In the genomic region with DNA sequence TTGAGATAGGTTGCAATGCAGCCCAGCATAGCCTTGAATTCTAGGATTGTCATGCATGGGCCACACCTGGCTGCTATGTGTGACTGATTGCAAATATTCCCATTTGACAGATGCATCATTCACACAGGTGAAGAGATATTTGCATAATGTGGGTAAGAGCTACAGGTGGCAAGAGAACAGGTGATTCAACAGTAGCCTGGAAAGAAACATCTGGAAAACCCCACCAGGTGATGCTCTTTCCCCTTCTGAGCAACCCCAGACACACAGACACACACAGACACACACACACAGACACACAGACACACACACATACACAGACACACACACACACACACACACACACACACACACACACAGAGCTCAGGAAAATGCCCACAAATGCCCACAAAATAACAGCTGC, we compare ENCODE assay signal across 36 mouse cellular contexts. TPM values are rescaled to one million over a fixed set of nuclear protein-coding genes. Genes with fewer than 3 reads are reported as not detected.
DNase-seq lines count a peak whose midpoint lies in the region; ATAC-seq and TF ChIP-seq lines count a peak whose summit lies in the region.
"Had no signal": no experiment of that assay in that cellular context is flagged by ENCODE, and none has a peak within 500 bp of the region (broad histone marks: within the 10 kb centered on the region; RNA-seq: fewer than 3 reads in every experiment).

No protein-coding gene starts in this region.

- ATAC-seq in hindbrain, postnatal 0 days: no peak
- ATAC-seq in hindbrain, embryonic 14.5 days (ENCODE audit: low FRiP score): no peak
- ATAC-seq in stomach, embryonic 15.5 days (ENCODE audit: insufficient read depth, low FRiP score, low read depth): no peak
- ATAC-seq in stomach, postnatal 0 days (ENCODE audit: low FRiP score, low TSS enrichment): no peak
- no peak for ATAC-seq in stomach, embryonic 16.5 days (ENCODE audit: insufficient read depth, low FRiP score)
- ATAC-seq: Patski had no signal

- peaks cover 21% of the 10 kb centered on the region for H3K4me1 ChIP-seq in hindbrain, postnatal 0 days (ENCODE audit: insufficient read depth, low read length)
- H3K4me1 ChIP-seq in hindbrain, embryonic 14.5 days (replicated peaks; ENCODE audit: control insufficient read depth, insufficient read depth, low read length): peaks cover 32% of the 10 kb centered on the region
- H3K4me1 ChIP-seq in stomach, embryonic 15.5 days: peaks cover 15% of the 10 kb centered on the region; the same call in 1 of the 2 replicates
- no peaks in the 10 kb centered on the region for H3K4me1 ChIP-seq in stomach, postnatal 0 days (replicated peaks; ENCODE audit: control insufficient read depth, insufficient read depth)
- peaks cover 23% of the 10 kb centered on the region for H3K4me1 ChIP-seq in stomach, embryonic 16.5 days (ENCODE audit: control insufficient read depth, insufficient read depth, low read length)

- H3K27ac ChIP-seq in hindbrain, postnatal 0 days: peak overlapping the region; percentile 73
- no peak overlapping the region for H3K27ac ChIP-seq in hindbrain, embryonic 14.5 days
- 0 out of 2 replicates have a peak overlapping the region, but pooled peaks have one; percentile 73 for H3K27ac ChIP-seq in stomach, embryonic 15.5 days
- H3K27ac ChIP-seq in stomach, postnatal 0 days (replicated peaks): no peak overlapping the region
- H3K27ac ChIP-seq in stomach, embryonic 16.5 days (ENCODE audit: low read length): peak overlapping the region; percentile 44; the same call in 1 of the 2 replicates
- H3K27ac ChIP-seq: embryonic facial prominence, embryonic 13.5 days; gastrocnemius, adult 2 months; heart, embryonic 10.5 days; limb, embryonic 15.5 days; liver, embryonic 15.5 days; macrophage; midbrain, embryonic 10.5 days had no signal

- no peak for TF ChIP-seq CTCF in hindbrain, postnatal 0 days (IDR thresholded peaks at IDR 0.05; ENCODE audit: low read depth)
- TF ChIP-seq CTCF in stomach, postnatal 0 days (IDR thresholded peaks at IDR 0.05; ENCODE audit: low read depth): no peak

- no peaks in the 10 kb centered on the region for H3K36me3 ChIP-seq in hindbrain, postnatal 0 days (ENCODE audit: insufficient read depth, low read length)
- H3K36me3 ChIP-seq in hindbrain, embryonic 14.5 days (replicated peaks; ENCODE audit: control insufficient read depth, insufficient read depth): no peaks in the 10 kb centered on the region
- no peaks in the 10 kb centered on the region for H3K36me3 ChIP-seq in stomach, embryonic 15.5 days
- no peaks in the 10 kb centered on the region for H3K36me3 ChIP-seq in stomach, postnatal 0 days (ENCODE audit: control insufficient read depth, insufficient read depth, low read length)
- no peaks in the 10 kb centered on the region for H3K36me3 ChIP-seq in stomach, embryonic 16.5 days (ENCODE audit: control insufficient read depth, insufficient read depth, low read length)
- H3K36me3 ChIP-seq: embryonic facial prominence, embryonic 13.5 days; G1E; heart, embryonic 10.5 days; limb, embryonic 15.5 days; liver, embryonic 15.5 days; midbrain, embryonic 10.5 days had no signal

- H3K4me2 ChIP-seq in hindbrain, postnatal 0 days (ENCODE audit: low read depth, low read length): peak overlapping the region; percentile 30
- no peak overlapping the region for H3K4me2 ChIP-seq in hindbrain, embryonic 14.5 days (replicated peaks)
- H3K4me2 ChIP-seq in stomach, embryonic 15.5 days: no peak overlapping the region
- no peak overlapping the region for H3K4me2 ChIP-seq in stomach, postnatal 0 days (replicated peaks; ENCODE audit: low read depth)
- H3K4me2 ChIP-seq in stomach, embryonic 16.5 days (ENCODE audit: low read depth, low read length): no peak overlapping the region
- H3K4me2 ChIP-seq: embryonic facial prominence, embryonic 13.5 days; limb, embryonic 15.5 days; liver, embryonic 15.5 days had no signal

- DNase-seq in cerebellum, postnatal 10 days: peak; percentile 22 to 45
- no peak for DNase-seq in cerebellum, adult 8-10 months
- no peak for DNase-seq in hindbrain, postnatal 0 days (ENCODE audit: low spot score)
- no peak for DNase-seq in hindbrain, embryonic 14.5 days (ENCODE audit: low spot score)
- no peak for DNase-seq in stomach, postnatal 0 days (ENCODE audit: low spot score)
- no peak for DNase-seq in gastrocnemius, adult 8-10 months (ENCODE audit: low spot score in 2 of 2)
- DNase-seq: embryo, embryonic 11 days; gastrocnemius, adult 2 months; kidney, adult 11 months; spleen, adult 18-20 months; thymus, adult 2 months; thymus, postnatal 4 days had no signal

- H3K9me3 ChIP-seq in hindbrain, postnatal 0 days (ENCODE audit: low read length): no peaks in the 10 kb centered on the region
- no peaks in the 10 kb centered on the region for H3K9me3 ChIP-seq in hindbrain, embryonic 14.5 days (ENCODE audit: control insufficient read depth, low read length)
- no peaks in the 10 kb centered on the region for H3K9me3 ChIP-seq in stomach, embryonic 15.5 days
- H3K9me3 ChIP-seq in stomach, postnatal 0 days (ENCODE audit: control insufficient read depth, low read length): no peaks in the 10 kb centered on the region
- H3K9me3 ChIP-seq in stomach, embryonic 16.5 days (replicated peaks; ENCODE audit: control insufficient read depth, low read length): no peaks in the 10 kb centered on the region
- H3K9me3 ChIP-seq: embryonic facial prominence, embryonic 13.5 days; G1E; heart, embryonic 10.5 days; limb, embryonic 15.5 days; liver, embryonic 15.5 days; midbrain, embryonic 10.5 days had no signal

- no peaks in the 10 kb centered on the region for H3K27me3 ChIP-seq in hindbrain, postnatal 0 days (ENCODE audit: insufficient read depth, low read length)
- H3K27me3 ChIP-seq in hindbrain, embryonic 14.5 days (ENCODE audit: control insufficient read depth, insufficient read depth, low read length): no peaks in the 10 kb centered on the region
- H3K27me3 ChIP-seq in stomach, embryonic 15.5 days (replicated peaks): no peaks in the 10 kb centered on the region
- H3K27me3 ChIP-seq in stomach, postnatal 0 days (ENCODE audit: control insufficient read depth, insufficient read depth, low read length): no peaks in the 10 kb centered on the region
- no peaks in the 10 kb centered on the region for H3K27me3 ChIP-seq in stomach, embryonic 16.5 days (ENCODE audit: control insufficient read depth, insufficient read depth, low read length)
- H3K27me3 ChIP-seq: embryonic facial prominence, embryonic 13.5 days; limb, embryonic 15.5 days had no signal

- TF ChIP-seq EP300 in stomach, postnatal 0 days (optimal IDR thresholded peaks at IDR 0.05): no peak

- no peak overlapping the region for H3K9ac ChIP-seq in hindbrain, postnatal 0 days (replicated peaks; ENCODE audit: low read length)
- H3K9ac ChIP-seq in hindbrain, embryonic 14.5 days: no peak overlapping the region
- H3K9ac ChIP-seq in stomach, embryonic 15.5 days: no peak overlapping the region
- H3K9ac ChIP-seq in stomach, postnatal 0 days (ENCODE audit: low read length): no peak overlapping the region
- H3K9ac ChIP-seq in stomach, embryonic 16.5 days (ENCODE audit: low read length): no peak overlapping the region
- H3K9ac ChIP-seq: embryonic facial prominence, embryonic 13.5 days; limb, embryonic 15.5 days; liver, embryonic 15.5 days had no signal

- no peak overlapping the region for H3K4me3 ChIP-seq in hindbrain, postnatal 0 days (ENCODE audit: low read length)
- no peak overlapping the region for H3K4me3 ChIP-seq in hindbrain, embryonic 14.5 days (replicated peaks; ENCODE audit: low read length)
- no peak overlapping the region for H3K4me3 ChIP-seq in stomach, embryonic 15.5 days (replicated peaks)
- H3K4me3 ChIP-seq in stomach, postnatal 0 days (ENCODE audit: low read depth, low read length): no peak overlapping the region
- H3K4me3 ChIP-seq in stomach, embryonic 16.5 days (replicated peaks; ENCODE audit: low read length): no peak overlapping the region
- H3K4me3 ChIP-seq: embryonic facial prominence, embryonic 13.5 days; erythroblast, embryonic 14.5 days; gastrocnemius, adult 2 months; heart, embryonic 10.5 days; limb, embryonic 15.5 days; liver, embryonic 15.5 days; midbrain, embryonic 10.5 days had no signal

RNA-seq across cellular contexts. Expression of a gene that starts 4.1 kb away (rescaled TPM):
- 28.0 and 29.1 TPM in 2 replicates for total RNA-seq in hindbrain, postnatal 0 days (2014; rRNA removed)
- polyA plus RNA-seq in hindbrain, postnatal 0 days (2015; fragmentation: Nextera tagmentation; extraction: Ambion mirVana): 9.9 and 12.8 TPM in 2 replicates
- 19.9 and 23.2 TPM in 2 replicates for polyA plus RNA-seq in hindbrain, embryonic 14.5 days (2014; fragmentation: Nextera tagmentation; extraction: Ambion mirVana)
- polyA plus RNA-seq in stomach, embryonic 15.5 days (2015; fragmentation: Nextera tagmentation; extraction: Ambion mirVana): 13.7 and 16.0 TPM in 2 replicates
- polyA plus RNA-seq in stomach, postnatal 0 days (2015; fragmentation: Nextera tagmentation; extraction: Ambion mirVana): 11.0 TPM in 2 replicates
- polyA plus RNA-seq in stomach, embryonic 16.5 days (2015; fragmentation: Nextera tagmentation; extraction: Ambion mirVana): 16.6 and 19.8 TPM in 2 replicates
- 1 to 10 TPM in 1 of 4 experiments, under 1 TPM in 3; 0.60 to 1.1 (median 0.86) TPM for total RNA-seq in gastrocnemius, adult 8-10 months (2022)
- polyA plus RNA-seq: erythroblast, embryonic 14.5 days had no signal

RNA-seq across cellular contexts. Expression of a gene that starts 7.1 kb away (rescaled TPM):
- total RNA-seq in hindbrain, postnatal 0 days (2014; rRNA removed): 0.10 TPM in 1 of 2 replicates, not detected in the other
- 0.18 and 0.28 TPM in 2 replicates for polyA plus RNA-seq in hindbrain, postnatal 0 days (2015; fragmentation: Nextera tagmentation; extraction: Ambion mirVana)
- polyA plus RNA-seq in hindbrain, embryonic 14.5 days (2014; fragmentation: Nextera tagmentation; extraction: Ambion mirVana): 0.13 and 0.17 TPM in 2 replicates
- 0.05 and 0.09 TPM in 2 replicates for polyA plus RNA-seq in stomach, embryonic 15.5 days (2015; fragmentation: Nextera tagmentation; extraction: Ambion mirVana)
- 0.05 TPM in 1 of 2 replicates, not detected in the other for polyA plus RNA-seq in stomach, postnatal 0 days (2015; fragmentation: Nextera tagmentation; extraction: Ambion mirVana)
- polyA plus RNA-seq in stomach, embryonic 16.5 days (2015; fragmentation: Nextera tagmentation; extraction: Ambion mirVana): not detected in 2 replicates
- not detected for total RNA-seq in gastrocnemius, adult 8-10 months (2022)
- total RNA-seq: adrenal gland, adult 18-20 months; adrenal gland, postnatal 36 days; gastrocnemius, adult 2 months; granulocyte monocyte progenitor cell, adult 5-6 weeks; hematopoietic stem cell, adult 5-6 weeks; layer of hippocampus, postnatal 14 days; left cerebral cortex, postnatal 4 days had no signal
- polyA plus RNA-seq: embryonic facial prominence, embryonic 13.5 days; erythroblast, embryonic 14.5 days; G1E; heart, embryonic 16.5 days; kidney, embryonic 16.5 days; large intestine, adult 2 months; limb, embryonic 15.5 days; liver, embryonic 15.5 days; lung, embryonic 16.5 days; macrophage; midbrain, embryonic 10.5 days; Patski; stomach, embryonic 14.5 days had no signal

RNA-seq across cellular contexts. Expression of a gene that starts 39.3 kb away (rescaled TPM):
- 9.1 and 11.2 TPM in 2 replicates for total RNA-seq in hindbrain, postnatal 0 days (2014; rRNA removed)
- 82.5 and 90.6 TPM in 2 replicates for polyA plus RNA-seq in hindbrain, postnatal 0 days (2015; fragmentation: Nextera tagmentation; extraction: Ambion mirVana)
- polyA plus RNA-seq in hindbrain, embryonic 14.5 days (2014; fragmentation: Nextera tagmentation; extraction: Ambion mirVana): 78.7 and 85.7 TPM in 2 replicates
- 159 and 178 TPM in 2 replicates for polyA plus RNA-seq in stomach, embryonic 15.5 days (2015; fragmentation: Nextera tagmentation; extraction: Ambion mirVana)
- 89.2 and 93.6 TPM in 2 replicates for polyA plus RNA-seq in stomach, postnatal 0 days (2015; fragmentation: Nextera tagmentation; extraction: Ambion mirVana)
- polyA plus RNA-seq in stomach, embryonic 16.5 days (2015; fragmentation: Nextera tagmentation; extraction: Ambion mirVana): 135 and 143 TPM in 2 replicates
- total RNA-seq in gastrocnemius, adult 8-10 months (2022): 10 to 100 TPM; 19.7 to 23.9 (median 21.7) TPM

RNA-seq across cellular contexts. Expression of a gene that starts 59.2 kb away (rescaled TPM):
- not detected in 2 replicates for total RNA-seq in hindbrain, postnatal 0 days (2014; rRNA removed)
- not detected in 2 replicates for polyA plus RNA-seq in hindbrain, postnatal 0 days (2015; fragmentation: Nextera tagmentation; extraction: Ambion mirVana)
- 0.24 and 0.33 TPM in 2 replicates for polyA plus RNA-seq in hindbrain, embryonic 14.5 days (2014; fragmentation: Nextera tagmentation; extraction: Ambion mirVana)
- polyA plus RNA-seq in stomach, embryonic 15.5 days (2015; fragmentation: Nextera tagmentation; extraction: Ambion mirVana): not detected in 2 replicates
- polyA plus RNA-seq in stomach, postnatal 0 days (2015; fragmentation: Nextera tagmentation; extraction: Ambion mirVana): not detected in 2 replicates
- polyA plus RNA-seq in stomach, embryonic 16.5 days (2015; fragmentation: Nextera tagmentation; extraction: Ambion mirVana): not detected in 2 replicates
- not detected for total RNA-seq in gastrocnemius, adult 8-10 months (2022)
- total RNA-seq: adrenal gland, adult 18-20 months; adrenal gland, postnatal 36 days; G1E; gastrocnemius, adult 2 months; granulocyte monocyte progenitor cell, adult 5-6 weeks; hematopoietic stem cell, adult 5-6 weeks; left cerebral cortex, adult 8-10 months had no signal
- polyA plus RNA-seq: embryonic facial prominence, embryonic 13.5 days; erythroblast, embryonic 14.5 days; G1E; heart, embryonic 10.5 days; heart, embryonic 16.5 days; kidney, embryonic 16.5 days; large intestine, adult 2 months; limb, embryonic 15.5 days; liver, embryonic 15.5 days; lung, embryonic 16.5 days; macrophage; midbrain, embryonic 10.5 days; neural tube, embryonic 11.5 days; stomach, embryonic 14.5 days; thymus, adult 2 months had no signal

Comparison
In these comparisons a context has a peak if more than half of its experiments do, and no peak if none do; other contexts are left out.
1. DNase-seq: peak in cerebellum, postnatal 10 days (2 of 2); none in cerebellum, adult 8-10 months (single experiment), hindbrain, postnatal 0 days (single experiment), hindbrain, embryonic 14.5 days (single experiment), stomach, postnatal 0 days (single experiment) and gastrocnemius, adult 8-10 months (0 of 2).
2. H3K27ac ChIP-seq: peak in hindbrain, postnatal 0 days (single experiment), stomach, embryonic 15.5 days (single experiment) and stomach, embryonic 16.5 days (single experiment); none in hindbrain, embryonic 14.5 days (single experiment) and stomach, postnatal 0 days (single experiment).